Mouse (Mus musculus) embryo, embryonic 10.5 days (tissue): ENCODE measurements around the gene Man1c1.

Source experiments
- DNase-seq: peaks from one replicate; pipeline ENCODE4 v3.0.0-alpha.2; 2015; ENCODE audit warnings: low spot score

The Man1c1 gene

GRCm38 (mm10) chr4:134673882-134674463 lies 30.1 kb downstream of the Man1c1 start:
- DNase-seq, result no peak

DNA sequence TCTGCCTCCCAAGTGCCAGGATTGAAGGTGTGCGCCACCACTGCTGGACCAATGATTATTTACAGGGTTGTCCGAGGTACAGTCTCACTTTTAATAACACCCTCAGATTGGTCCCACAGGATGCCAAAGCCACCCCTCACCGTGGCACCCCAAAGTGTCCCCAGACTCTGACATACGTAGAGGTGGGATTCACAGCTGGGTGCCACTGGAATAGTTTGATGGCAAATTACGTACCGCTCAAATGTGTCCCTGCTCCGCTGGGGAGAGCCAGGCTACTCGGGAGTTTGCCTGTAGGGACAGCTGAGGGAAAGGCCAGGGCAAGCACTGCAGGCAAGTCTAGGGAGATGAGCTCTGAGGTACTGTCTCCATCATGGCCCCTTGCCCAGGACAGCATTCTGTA lies 30.9 kb downstream of the Man1c1 start:
- no peak for DNase-seq

DNA sequence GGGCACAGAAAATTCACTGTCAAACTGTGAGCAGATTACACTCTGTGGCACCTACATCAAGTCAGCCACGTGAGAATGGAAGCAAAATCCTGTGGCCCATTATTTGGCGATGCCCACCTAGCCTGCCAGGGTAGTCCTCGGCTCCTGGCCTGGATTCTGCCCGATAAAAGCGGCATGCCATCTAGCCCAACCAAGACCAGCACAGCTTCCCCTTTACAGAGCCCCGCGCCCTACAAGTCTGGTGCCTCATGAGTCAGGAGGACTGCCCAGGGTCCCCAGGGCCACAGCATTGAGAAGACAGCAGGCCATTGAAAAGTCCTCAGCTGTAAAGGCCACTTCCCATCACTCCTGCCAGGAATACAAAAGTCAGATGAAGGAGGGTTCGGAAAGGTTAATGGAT lies 31.8 kb downstream of the Man1c1 start:
- DNase-seq, result no peak

DNA sequence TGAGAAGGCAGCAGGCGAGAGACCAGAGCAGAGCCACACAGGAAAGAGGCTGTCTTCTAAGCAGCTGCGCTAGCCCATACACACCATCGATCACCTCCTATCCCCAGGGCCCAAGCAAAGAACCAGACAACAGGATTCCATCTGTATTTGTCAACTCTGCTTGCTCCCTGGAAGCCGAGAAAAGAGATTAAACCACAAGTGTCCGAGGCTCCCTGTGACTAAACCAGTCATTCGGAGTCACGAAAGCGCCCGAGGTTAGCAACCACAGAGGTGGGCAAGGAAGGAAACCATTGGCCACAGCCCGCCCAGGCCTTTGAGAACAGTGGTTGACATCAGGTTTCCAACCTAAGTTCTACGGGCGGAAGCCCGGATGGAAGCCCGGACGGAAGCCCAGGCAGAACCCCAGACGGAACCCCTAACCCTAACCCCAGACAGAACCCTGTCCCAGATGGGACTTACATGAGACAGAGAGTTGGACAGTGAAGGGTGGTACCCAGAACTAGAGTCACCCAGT lies 32.4 kb downstream of the Man1c1 start:
- DNase-seq, result no peak

DNA sequence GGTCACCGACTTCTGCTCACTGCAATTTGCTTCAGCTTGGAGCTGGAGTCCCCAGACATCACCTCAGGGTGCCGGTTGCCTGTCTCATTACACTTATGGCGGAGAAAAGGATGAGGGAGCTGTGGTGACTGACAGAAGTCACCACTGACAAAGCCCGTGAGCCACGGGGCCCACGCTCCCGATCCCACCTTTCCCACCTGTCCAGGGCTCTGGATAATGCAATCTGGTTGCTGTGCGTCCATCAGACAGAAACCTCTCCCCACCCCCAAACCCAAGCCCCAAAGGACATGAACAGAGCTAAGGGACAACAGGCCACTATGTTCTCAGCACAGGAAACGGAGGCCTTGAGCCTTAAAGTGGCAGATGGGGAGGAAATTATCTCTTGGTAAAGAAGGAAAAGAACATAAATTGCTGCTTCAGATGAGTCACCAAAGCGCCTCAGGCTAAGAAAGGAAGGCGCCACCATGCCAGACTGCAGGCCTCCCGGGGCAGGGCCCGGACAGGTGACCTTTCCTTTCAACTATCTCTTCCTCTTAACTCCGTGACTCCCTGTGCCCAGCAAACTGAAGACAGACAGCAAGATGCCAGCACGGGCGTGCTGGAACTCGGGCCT lies 34.2 kb downstream of the Man1c1 start:
- DNase-seq, result no peak

DNA sequence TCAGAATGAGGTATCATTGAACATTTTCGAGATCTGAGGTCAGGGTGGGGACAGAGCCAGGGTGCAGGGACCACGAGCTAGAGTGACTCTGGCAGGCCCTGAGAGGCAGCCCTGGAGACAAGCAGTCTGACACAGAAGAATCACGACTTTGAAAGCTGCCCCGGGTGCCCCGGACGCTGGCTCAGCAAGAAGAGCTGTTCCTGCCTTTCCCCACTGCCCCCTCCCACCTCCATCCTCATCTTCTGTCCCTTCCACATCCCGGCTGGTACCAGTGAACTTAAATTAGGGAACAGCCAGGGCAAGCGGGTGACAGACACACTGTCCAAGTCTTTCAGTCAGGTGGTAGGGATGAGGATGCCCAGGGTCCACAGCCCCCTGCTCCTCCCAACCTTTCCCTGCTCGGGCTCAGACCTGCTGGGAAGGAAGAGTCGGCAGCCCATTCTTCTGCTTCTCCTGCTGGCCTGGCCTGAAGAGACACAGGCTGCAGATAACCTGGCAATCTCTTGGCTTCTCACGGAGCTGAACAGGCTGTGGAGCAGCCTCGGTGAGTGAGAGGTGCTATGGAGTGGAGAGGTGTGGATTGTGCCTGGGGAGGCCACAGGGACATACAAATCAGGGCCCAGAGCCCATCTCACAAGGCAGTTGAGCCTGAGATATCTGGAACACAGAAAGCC lies 35.6 kb downstream of the Man1c1 start:
- DNase-seq, result no peak

DNA sequence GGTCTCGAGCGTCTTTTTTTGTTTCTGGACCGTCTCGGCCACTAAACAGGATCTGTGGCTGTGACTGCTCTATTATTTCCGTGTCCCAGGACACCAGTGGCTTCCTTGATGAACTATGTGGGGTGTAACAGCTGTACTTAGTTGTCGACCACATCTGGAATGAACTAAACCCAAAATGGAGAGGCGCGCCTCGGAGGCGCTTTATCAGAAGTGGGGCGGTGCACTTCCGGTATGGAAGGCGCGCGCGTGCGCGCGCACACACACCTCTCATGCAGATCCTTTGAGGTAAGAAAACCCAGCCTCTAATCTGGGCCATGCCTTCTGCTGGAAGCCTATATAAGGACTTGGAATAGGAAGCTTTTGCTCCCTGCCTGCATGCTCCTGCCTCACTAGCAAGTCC lies 37.7 kb downstream of the Man1c1 start:
- no peak for DNase-seq

DNA sequence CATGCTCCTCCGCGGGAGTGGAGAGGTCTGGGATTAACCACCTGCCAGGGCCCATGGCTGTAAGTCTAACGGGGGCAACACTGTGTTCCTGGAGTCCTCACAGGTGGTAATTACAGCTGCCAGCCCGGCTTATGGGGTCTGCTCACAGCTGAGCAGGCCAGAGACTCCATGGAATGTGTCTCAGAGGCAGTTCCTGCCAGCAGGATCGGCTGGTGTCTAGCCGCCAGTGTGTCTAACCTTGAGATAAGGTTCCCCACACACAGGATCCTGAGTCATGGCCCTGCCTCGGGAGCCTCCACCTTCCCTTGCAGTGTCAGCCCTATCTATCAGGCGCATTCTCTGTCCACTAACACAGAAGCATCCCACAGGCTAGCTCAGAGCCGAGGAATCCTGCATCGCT lies 41.0 kb downstream of the Man1c1 start:
- no peak for DNase-seq

GRCm38 (mm10) chr4:134660630-134661183 lies 43.4 kb downstream of the Man1c1 start:
- DNase-seq, result no peak

- peak; percentile 61 for DNase-seq
These were observed 44.5 kb downstream of the Man1c1 start for GRCm38 (mm10) chr4:134659354-134660301.

DNA sequence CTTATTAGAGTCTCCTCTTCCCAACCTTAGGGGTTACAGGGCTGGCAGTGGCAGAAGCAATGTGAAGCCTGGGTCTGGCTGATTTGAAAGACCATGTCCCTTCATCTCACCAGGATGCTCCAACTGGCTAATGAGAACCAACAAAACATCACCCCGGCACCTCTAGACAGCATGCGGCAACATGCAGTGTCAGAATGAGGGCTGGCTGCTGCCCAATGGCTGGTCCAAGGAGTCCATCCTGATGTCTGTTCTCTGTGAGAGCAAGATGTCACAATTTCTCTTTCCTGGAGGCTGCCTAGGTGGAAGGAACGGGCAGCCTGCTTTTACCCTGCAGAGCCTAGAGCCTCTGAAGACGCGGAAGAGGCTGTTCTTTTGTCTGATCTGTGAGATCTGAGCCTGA lies 46.6 kb downstream of the Man1c1 start:
- no peak for DNase-seq

- no peak for DNase-seq
These were observed 49.7 kb downstream of the Man1c1 start for GRCm38 (mm10) chr4:134654391-134654790.

DNA sequence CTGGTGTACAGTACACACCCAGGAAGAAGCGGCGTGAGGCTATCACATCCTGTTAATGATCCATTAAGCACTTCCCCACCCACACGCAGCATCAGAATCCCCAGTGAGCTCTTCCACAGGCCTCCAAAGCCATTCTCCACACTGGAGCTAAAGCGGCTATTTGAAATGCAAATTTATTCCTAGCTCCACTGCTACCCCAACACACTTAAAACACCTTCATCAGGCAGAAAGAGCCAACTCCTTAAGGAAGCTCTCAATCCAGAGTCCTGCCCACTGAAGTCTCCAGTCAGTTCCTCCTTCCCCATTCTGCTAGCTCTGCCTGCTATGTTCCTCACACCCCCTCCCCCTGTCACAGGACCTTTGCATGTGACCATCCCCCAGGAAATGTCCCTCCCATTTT lies 51.4 kb downstream of the Man1c1 start:
- DNase-seq, result no peak

DNA sequence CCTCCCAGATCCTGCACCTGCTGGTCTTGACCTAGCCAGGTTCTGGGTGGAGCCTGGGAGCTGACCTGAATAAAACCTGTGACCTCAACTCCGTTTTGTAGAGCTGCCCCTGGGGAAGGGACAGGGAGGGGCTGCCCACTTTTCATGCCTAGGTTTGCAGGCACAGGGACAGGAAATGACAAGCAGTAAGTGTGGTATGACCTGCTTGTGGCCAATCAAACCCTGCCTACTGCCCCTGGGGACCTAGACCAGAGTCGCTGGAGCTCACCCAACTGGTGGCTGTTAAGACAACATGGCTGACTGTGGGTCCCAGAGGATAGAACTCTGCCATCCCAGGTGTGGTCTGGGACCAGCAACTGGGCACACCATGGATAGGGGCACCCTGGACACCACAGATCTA lies 51.9 kb downstream of the Man1c1 start:
- DNase-seq, result no peak

DNA sequence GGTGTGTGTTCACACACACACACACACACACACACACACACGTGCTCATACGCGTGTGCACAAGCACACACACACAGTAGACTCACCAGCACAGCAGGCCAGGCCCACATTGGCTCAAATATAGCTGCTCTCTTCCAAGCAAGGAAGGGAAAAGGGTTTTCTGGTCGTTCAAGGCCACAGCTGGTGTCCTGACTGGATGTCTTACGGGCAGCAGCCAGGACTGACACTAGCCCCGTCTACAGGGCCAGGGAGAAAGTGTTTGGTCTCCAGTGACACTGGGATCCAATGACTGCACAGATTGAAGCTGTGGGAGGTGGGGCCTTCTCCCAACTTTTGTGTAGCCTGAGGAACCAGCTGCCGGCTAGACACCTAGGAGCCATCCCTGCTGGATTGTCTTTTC lies 52.7 kb downstream of the Man1c1 start:
- no peak for DNase-seq

DNA sequence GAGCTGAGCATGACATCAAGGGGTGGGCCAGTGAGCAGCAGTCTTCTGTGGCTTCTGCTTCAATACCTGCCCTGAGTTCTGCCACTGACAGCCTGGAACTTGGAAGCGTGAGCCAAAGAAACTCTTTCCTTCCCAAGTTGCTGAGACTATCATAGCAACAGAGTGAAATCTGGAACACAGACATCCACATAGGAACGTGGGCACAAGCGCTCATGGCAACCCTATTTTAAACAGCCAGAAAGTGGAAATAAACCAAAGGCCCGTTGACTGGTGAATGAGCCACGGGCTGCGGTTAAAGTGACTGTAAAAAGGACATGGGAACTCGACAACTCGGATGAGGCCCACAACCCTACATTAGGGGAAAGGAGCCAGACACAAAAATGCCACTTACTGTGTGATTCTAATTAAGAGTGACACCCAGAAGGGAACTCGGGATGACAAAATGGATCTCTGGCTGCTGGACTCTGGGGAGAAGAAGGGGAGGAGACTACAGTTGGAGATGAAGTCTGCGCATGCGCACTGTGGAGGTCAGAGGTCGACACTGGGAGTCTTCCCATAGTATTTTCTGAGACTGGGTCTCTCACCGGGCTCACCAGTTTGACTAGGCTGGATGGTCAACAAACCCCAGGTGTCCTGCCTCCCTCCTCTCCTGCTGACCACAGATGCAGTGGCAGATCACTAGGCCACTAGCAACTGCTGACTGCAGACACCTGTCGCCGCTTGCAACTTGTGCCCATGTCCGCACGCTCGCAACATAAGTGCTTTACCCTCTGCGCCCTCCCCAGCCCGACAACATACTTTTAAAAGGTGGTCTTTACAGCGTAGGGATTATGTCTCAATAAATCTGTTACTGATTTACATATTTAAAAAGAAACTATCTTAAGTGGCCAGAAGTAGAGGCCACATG lies 58.8 kb downstream of the Man1c1 start:
- DNase-seq, result no peak

DNA sequence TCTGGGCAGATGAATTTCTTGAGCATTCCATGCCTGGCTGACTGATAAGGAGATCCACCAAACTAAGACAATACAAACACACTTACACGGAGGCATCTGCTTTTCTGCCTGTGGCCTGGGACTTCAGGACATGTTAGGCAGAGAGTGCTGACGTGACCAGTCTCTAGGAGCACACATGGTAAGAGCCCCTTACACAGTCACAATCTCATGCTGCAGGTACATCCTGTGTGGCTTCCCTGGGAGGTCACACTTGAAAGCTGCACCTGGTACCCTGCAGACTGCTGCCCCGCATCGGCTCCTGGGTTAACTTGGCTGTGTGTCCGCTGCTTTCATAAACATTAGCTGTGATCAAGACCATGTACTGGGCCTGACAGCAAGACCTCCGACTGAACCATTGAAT lies 59.7 kb downstream of the Man1c1 start:
- no peak for DNase-seq

DNA sequence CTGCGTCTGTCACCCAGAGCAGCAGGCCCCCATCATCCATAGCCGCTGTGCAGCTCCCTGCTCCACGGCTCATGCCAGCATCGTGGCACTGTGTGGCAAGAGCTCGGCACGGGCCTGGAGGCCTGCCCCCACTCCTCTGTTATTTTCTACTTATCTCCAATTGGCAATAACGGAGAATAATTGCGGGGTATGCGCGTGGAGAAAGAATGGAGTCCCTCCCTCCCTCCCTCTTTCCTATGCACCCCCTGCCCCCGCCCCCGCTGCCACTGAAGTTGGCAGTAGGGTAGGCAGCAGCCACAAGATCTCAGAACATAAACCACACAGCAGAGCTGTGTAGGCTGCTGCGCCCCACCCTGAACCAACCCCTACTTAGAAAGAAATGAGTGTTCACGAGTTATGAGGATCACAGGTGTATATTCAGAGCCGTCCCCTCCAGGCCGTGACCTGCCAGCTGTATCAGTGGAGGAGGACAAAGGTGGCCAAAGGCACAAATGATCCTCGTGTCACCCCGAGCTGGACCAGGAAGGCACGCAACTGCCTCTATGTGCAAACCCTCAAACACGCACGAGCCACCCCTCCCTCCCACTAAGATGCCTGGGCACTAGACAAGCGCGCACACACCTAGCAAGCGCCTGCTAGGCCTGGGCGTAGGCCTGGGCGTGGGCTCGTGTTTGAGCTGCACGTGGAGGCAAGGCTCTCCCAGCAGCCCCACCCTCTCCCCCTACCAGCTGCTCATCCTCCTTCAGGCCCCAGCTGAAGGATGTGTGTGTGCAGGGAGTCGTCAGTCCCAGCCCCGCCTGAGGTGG lies 62.2 kb downstream of the Man1c1 start:
- DNase-seq, result no peak

DNA sequence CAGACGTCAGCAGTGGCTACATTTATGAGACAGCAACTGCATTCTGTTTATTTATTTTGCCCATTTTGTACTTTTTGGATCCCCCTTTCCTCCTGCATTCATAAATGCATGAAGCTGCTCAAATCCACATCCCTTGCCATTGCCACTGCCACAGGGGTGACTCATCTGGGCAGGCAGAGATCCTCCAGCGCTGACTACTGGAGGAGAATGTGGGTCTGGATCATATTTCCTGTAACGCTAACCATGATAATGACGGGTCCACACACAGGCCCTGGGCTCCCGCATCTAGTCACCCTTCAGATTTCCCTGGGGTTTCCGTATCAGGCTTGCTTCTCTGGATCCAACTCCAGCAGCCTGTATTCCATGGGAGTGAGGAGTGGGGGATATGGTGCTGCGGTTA lies 64.8 kb downstream of the Man1c1 start:
- DNase-seq, result no peak

DNA sequence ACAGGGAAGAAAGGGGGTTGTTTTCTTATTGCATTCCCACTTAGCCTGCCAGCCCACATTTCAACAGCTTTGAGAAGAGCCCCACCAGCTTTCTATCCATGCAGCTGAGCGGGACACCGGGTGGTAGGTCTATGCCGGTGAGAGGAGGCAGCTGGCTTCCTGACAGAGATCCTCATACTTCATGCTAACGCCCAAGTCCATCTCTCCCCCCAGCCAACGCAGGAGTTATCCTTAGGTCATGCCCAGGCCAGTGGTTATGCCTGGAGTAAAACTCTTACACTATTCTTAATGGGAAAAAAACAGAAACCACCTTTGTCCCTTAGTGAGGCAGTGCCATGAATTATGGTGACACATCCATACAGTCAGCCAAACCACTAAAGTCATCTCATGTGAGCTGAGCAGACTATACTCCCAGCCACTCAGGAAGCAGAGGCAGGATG lies 66.0 kb downstream of the Man1c1 start:
- no peak for DNase-seq
